Mouse (Mus musculus) liver, adult 2 months (tissue): Measurements from ENCODE around the gene Tff3. TPM values are rescaled to one million over a fixed set of nuclear protein-coding genes. Genes with fewer than 3 reads are reported as not detected.

Source experiments
- DNase-seq: peaks from one replicate; pipeline ENCODE4 v3.0.0-alpha.2; 2011; ENCODE audit warnings: low read depth, low spot score; ENCODE audit errors: extremely low read depth
- H3K27ac ChIP-seq: fragments of 200-500 bp; replicated peaks from 2 replicates; pipeline ENCODE4 v1.5.1; 2012; ENCODE audit warnings: low read depth, mild to moderate bottlenecking, control low read depth, inconsistent platforms, low read length; ENCODE audit not compliant: insufficient read depth
- H3K27me3 ChIP-seq: fragments of 200-500 bp; 2 replicates; pipeline ENCODE4 v1.6.1; 2012; ENCODE audit warnings: mild to moderate bottlenecking, moderate library complexity, low read length, inconsistent platforms; ENCODE audit not compliant: control insufficient read depth, insufficient read depth
- H3K36me3 ChIP-seq: fragments of 200-500 bp; 2 replicates; pipeline ENCODE4 v1.6.1; 2012; ENCODE audit warnings: low read length, inconsistent platforms; ENCODE audit not compliant: control insufficient read depth, insufficient read depth
- H3K4me1 ChIP-seq: fragments of 200-500 bp; 2 replicates; pipeline ENCODE4 v1.6.1; 2011; ENCODE audit warnings: low read length; ENCODE audit not compliant: control insufficient read depth, insufficient read depth
- H3K4me3 ChIP-seq: fragments of 200-500 bp; 2 replicates; pipeline ENCODE4 v1.5.1; 2011; ENCODE audit warnings: low read depth, mild to moderate bottlenecking, control low read depth, low read length, moderate library complexity; ENCODE audit not compliant: insufficient read depth
- H3K79me2 ChIP-seq: fragments of 200-500 bp; 2 replicates; pipeline ENCODE4 v1.6.1; 2012; ENCODE audit warnings: inconsistent platforms, mild to moderate bottlenecking, low read length, moderate library complexity; ENCODE audit not compliant: control insufficient read depth, insufficient read depth
- H3K9ac ChIP-seq: fragments of 200-500 bp; 2 replicates; pipeline ENCODE4 v1.6.1; 2012; ENCODE audit warnings: low read depth, mild to moderate bottlenecking, control low read depth, inconsistent platforms, low read length
- CTCF ChIP-seq: fragments of 200-500 bp; IDR thresholded peaks from 2 replicates; pipeline ENCODE4 v1.5.1; 2011; ENCODE audit warnings: low read depth, low read length, control low read depth
- POLR2A ChIP-seq: fragments of 200-500 bp; IDR thresholded peaks from 2 replicates; pipeline ENCODE4 v1.6.1; 2011; ENCODE audit warnings: low read length, control low read depth; ENCODE audit not compliant: insufficient read depth; ENCODE audit errors: extremely low read depth
- WGBS: fragments of 180-500 bp; shearing (Covaris S2); methylation state at CpG from one replicate; pipeline ENCODE4 v1.1.7; 2018; 5-methylcytosine and 5-hydroxymethylcytosine counted together
- polyA plus RNA-seq: library from polyadenylated mRNA; depleted of rRNA; stranded (reverse); fragments of >200 nt; gene quantifications from 2 replicates; pipeline ENCODE4 v1.2.3, GENCODE M21; 2012
- total RNA-seq: library from RNA; depleted of rRNA; stranded (reverse); fragments of >200 nt; gene quantifications from 2 replicates; pipeline ENCODE4 v1.2.3, GENCODE M21; 2014

The Tff3 gene
- total and polyA plus RNA-seq, 2 experiments = 0.37 to 2.9 TPM

DNA sequence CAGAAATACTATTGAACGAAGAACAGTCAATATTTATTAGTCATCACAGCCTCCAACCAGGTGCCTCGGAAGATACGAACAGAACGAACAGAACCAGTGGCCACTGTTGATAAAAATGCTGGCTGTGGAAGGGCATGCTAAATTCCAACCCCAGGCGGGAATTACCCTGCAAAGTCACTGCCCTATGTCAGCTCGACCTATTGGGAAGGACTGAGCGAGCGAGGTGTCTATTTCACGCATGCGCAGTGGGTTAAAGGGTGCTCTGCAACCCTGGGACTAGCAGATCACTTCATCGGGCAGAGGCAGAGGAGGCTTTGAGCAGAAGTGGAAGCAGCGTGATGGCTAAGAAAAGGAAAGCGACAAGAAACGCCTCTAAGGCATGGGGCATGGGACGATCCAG, 4.3 kb upstream of the Tff3 start:
- no peaks in the 10 kb centered on the region for H3K27me3 ChIP-seq
- H3K9ac ChIP-seq = no peak overlapping the region
- WGBS = 16% methylated on average over 15 of the region's 15 CpGs
- no peak overlapping the region for H3K4me3 ChIP-seq
- H3K79me2 ChIP-seq = no peaks in the 10 kb centered on the region
- no peaks in the 10 kb centered on the region for H3K36me3 ChIP-seq
- TF ChIP-seq POLR2A (no peak), CTCF (no peak)
- H3K4me1 ChIP-seq = peaks cover 7% of the 10 kb centered on the region; the same call in 1 of the 2 replicates
- peak overlapping the region; percentile 42; the same call in 1 of the 2 replicates for H3K27ac ChIP-seq
- peak; percentile 89 for DNase-seq

DNA sequence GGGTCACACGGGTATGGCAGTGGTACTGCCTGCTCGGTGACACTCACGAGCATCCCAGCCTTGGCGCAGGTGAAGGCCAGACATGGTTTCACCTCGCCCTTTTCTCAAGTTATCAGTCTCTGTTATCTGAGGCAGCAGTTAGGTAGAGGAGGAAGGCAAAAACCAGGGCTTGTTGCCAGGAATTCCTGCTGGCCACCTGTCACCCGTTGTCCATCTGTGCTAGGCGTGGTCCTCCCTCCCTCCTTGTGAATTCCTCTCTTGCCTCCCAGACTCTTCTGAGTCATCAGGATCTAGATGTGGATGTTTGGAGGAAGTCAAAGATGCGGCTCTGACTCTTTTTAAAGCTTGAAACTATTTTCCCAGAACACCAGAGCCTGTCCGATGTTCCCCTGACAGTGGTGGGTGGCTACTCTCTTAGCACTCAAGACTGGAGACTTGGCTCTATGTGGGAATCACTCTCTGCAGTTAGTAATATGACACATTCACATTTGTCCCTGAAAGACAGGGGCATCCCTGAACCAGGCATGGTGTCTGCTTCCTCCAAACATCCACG, 1.9 kb upstream of the Tff3 start:
- no peaks in the 10 kb centered on the region for H3K79me2 ChIP-seq
- no peak for DNase-seq
- no peaks in the 10 kb centered on the region for H3K27me3 ChIP-seq
- H3K4me1 ChIP-seq = peaks cover 7% of the 10 kb centered on the region; the same call in 1 of the 2 replicates
- H3K9ac ChIP-seq = no peak overlapping the region
- no peaks in the 10 kb centered on the region for H3K36me3 ChIP-seq
- TF ChIP-seq POLR2A (no peak), CTCF (no peak)
- WGBS = 80% methylated on average over 10 of the region's 10 CpGs
- H3K27ac ChIP-seq = no peak overlapping the region
- no peak overlapping the region for H3K4me3 ChIP-seq

DNA sequence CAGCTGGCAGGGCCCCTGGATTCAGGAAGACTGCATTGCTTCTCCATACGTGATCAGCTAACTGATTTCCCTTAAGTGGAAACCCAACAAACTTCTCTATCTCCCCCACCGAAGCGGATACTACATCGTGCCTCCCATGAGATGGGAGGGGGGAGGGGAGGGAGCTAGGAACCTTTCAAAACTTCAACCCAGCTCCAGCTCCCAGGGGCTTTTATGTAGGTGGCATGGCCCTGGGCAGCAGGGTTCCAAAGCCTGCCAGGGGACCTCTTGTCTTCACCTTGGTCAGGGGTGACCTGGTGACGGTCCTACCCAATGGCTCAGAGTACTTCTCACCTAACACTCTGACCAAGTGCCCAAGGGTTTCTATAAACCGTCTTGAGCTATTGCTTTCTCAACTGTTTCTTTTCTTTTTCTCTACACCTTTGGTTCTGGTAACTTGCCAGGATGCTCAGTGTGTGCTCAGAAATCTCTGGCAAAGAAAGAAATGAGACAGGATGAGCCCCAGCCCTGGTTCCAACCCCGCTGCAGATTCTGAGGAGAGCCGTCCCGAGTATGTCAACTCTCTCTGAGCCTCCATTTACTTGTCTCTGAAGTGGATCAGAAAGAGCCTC, 633 bp downstream of the Tff3 start:
- Histone ChIP-seq H3K27ac (no peak overlapping the region), H3K4me3 (no peak overlapping the region), H3K79me2 (no peaks in the 10 kb centered on the region), H3K36me3 (no peaks in the 10 kb centered on the region), H3K9ac (no peak overlapping the region), H3K4me1 (peaks cover 2% of the 10 kb centered on the region; the same call in 1 of the 2 replicates), H3K27me3 (no peaks in the 10 kb centered on the region)
- TF ChIP-seq CTCF (no peak), POLR2A (no peak)
- DNase-seq = no peak
- WGBS = 83% methylated on average over 9 of the region's 9 CpGs

DNA sequence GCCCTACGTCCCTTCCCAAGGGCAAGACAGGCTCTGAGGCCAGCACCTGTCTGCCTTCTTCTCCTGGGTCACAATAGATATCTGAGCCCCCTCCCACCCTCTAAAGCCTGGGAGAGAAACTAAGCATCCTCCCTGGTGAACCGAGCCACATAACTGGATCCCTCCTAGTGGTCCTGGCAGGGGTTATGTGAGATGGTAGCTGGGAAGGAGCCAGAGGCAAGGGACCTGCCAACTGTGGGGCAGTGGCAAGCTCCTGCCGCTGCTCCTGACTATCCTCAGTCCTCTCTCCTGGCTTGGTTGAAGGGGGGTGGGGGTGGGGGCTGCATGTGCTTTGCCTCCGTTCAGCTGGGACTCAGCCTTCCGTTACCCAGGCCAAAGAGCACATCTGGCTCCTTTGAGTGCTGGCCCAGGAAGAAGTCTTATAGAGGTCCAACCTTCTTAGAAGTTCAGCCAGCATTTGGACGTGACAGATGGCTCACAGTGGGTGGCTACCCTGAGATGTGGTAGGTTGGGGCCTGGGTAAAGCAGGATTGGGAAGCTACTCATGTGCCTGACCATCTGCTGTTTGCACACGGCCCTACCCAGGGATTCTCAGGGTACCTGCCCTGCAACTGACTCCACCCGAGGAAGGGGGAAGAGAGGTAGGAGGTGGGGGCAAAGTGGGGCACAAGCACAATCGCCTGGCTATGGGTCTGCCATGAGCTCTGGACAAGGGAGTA, 3.7 kb downstream of the Tff3 start:
- no peak overlapping the region for H3K4me3 ChIP-seq
- WGBS = 76% methylated on average over 9 of the region's 9 CpGs
- TF ChIP-seq POLR2A (no peak), CTCF (no peak)
- H3K79me2 ChIP-seq = no peaks in the 10 kb centered on the region
- no peaks in the 10 kb centered on the region for H3K27me3 ChIP-seq
- no peak overlapping the region for H3K27ac ChIP-seq
- no peaks in the 10 kb centered on the region for H3K36me3 ChIP-seq
- no peak overlapping the region for H3K9ac ChIP-seq
- no peak for DNase-seq
- H3K4me1 ChIP-seq = no peaks in the 10 kb centered on the region

DNA sequence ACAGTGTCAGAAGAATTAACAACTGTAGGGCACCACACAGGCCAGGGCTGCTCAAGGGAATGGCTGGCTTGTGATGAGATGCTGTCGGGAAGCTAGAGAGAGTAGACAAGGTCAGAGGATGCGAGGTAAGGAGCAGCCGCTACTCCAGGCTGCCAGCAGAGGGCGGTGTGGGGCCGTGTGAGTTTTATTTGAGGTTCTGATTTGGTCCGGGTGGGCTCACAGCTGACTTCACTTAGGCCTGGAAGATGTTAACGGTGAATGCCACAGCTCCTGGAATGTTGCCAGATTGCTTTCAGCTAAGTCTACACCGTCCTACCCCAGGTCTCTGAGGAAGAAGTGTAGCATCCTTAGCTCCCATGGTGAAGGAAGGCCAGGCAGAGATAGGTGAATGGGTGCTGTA, 7.5 kb downstream of the Tff3 start:
- no peak overlapping the region for H3K9ac ChIP-seq
- no peak for TF ChIP-seq POLR2A
- peak; percentile 95 for TF ChIP-seq CTCF
- no peaks in the 10 kb centered on the region for H3K4me1 ChIP-seq
- H3K27me3 ChIP-seq = no peaks in the 10 kb centered on the region
- DNase-seq = no peak
- no peaks in the 10 kb centered on the region for H3K36me3 ChIP-seq
- no peak overlapping the region for H3K4me3 ChIP-seq
- WGBS = 9% methylated on average over 8 of the region's 8 CpGs
- H3K79me2 ChIP-seq = no peaks in the 10 kb centered on the region
- H3K27ac ChIP-seq = no peak overlapping the region

DNA sequence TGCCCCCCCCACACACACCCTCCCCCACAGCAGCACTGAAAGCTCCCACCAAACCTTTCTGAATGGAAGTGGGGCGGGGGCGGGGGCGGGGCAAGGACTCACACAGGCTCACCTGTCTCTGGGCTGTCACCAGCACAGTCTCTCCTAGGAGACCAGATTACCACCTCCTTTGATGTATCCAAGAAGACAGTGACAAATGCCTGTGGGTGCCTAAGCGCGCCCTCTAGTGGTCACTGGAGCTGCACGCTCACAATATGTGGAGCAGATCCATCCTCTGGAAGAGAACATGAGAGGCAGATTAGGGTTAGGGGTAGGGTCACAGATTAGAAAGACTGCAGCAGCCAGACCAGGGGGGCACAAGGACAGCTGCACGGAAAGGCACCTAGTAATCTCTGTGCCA, 10.0 kb downstream of the Tff3 start:
- Histone ChIP-seq H3K4me3 (no peak overlapping the region), H3K79me2 (no peaks in the 10 kb centered on the region), H3K9ac (no peak overlapping the region), H3K36me3 (no peaks in the 10 kb centered on the region), H3K27me3 (no peaks in the 10 kb centered on the region), H3K4me1 (no peaks in the 10 kb centered on the region), H3K27ac (no peak overlapping the region)
- WGBS = 1% methylated on average over 7 of the region's 7 CpGs
- DNase-seq = peak; percentile 29
- TF ChIP-seq POLR2A (no peak), CTCF (peak; percentile 92)
